Mouse (Mus musculus) liver, postnatal 0 days (tissue): ENCODE results near the gene Mbtps1. TPM values are rescaled to one million over a fixed set of nuclear protein-coding genes. Genes with fewer than 3 reads are reported as not detected.
A peak's percentile ranks its signal among the peaks of the same experiment; 100 is the strongest.

Source experiments
- ATAC-seq: fragments of 200-750 bp; cut with Nextera tagmentation; 2 replicates; pipeline ENCODE4 v1.8.0; 2017; ENCODE audit warnings: mild to moderate bottlenecking, moderate library complexity
- DNase-seq: peaks from one replicate; pipeline ENCODE4 v3.0.0-alpha.2; 2016
- H3K27ac ChIP-seq: fragments of 300-500 bp; sonication (generic); 2 replicates; pipeline ENCODE4 v1.5.1; 2014; ENCODE audit warnings: antibody characterized with exemption, moderate library complexity, mild to moderate bottlenecking, low read depth
- H3K27me3 ChIP-seq: fragments of 300-500 bp; sonication (generic); 2 replicates; pipeline ENCODE4 v1.6.1; 2014; ENCODE audit warnings: low read length, control low read depth, mixed read lengths; ENCODE audit not compliant: insufficient read depth
- H3K36me3 ChIP-seq: fragments of 300-500 bp; sonication (generic); replicated peaks from 2 replicates; pipeline ENCODE4 v1.6.1; 2014; ENCODE audit warnings: mild to moderate bottlenecking, control low read depth, low read length, moderate library complexity, mixed read lengths; ENCODE audit not compliant: insufficient read depth
- H3K4me1 ChIP-seq: fragments of 300-500 bp; sonication (generic); 2 replicates; pipeline ENCODE4 v1.6.1; 2014; ENCODE audit warnings: antibody characterized with exemption, mild to moderate bottlenecking, control low read depth; ENCODE audit not compliant: insufficient read depth
- H3K4me2 ChIP-seq: fragments of 300-500 bp; sonication (generic); 2 replicates; pipeline ENCODE4 v1.6.1; 2014; ENCODE audit warnings: low read depth, mild to moderate bottlenecking, low read length, moderate library complexity, mixed read lengths
- H3K4me3 ChIP-seq: fragments of 300-500 bp; sonication (generic); 2 replicates; pipeline ENCODE4 v1.5.1; 2014; ENCODE audit warnings: low read depth, low read length
- H3K9ac ChIP-seq: fragments of 300-500 bp; sonication (generic); replicated peaks from 2 replicates; pipeline ENCODE4 v1.6.1; 2014; ENCODE audit warnings: mild to moderate bottlenecking, moderate library complexity
- H3K9me3 ChIP-seq: fragments of 300-500 bp; sonication (generic); 2 replicates; pipeline ENCODE4 v1.6.1; 2016; ENCODE audit warnings: mild to moderate bottlenecking, control low read depth, low read length, mixed read lengths
- CTCF ChIP-seq: sonication (generic); IDR thresholded peaks from 2 replicates; pipeline ENCODE4 v1.5.1; 2016; ENCODE audit warnings: antibody characterized with exemption, low read depth
- EP300 ChIP-seq: IDR thresholded peaks from 2 replicates; pipeline ENCODE4 v1.6.1; 2016; ENCODE audit warnings: antibody characterized with exemption, low read depth, mild to moderate bottlenecking
- WGBS: fragments of 180-500 bp; shearing (Covaris S2); extraction: QIAGEN DNeasy Blood & Tissue Kit; methylation state at CpG from one replicate; pipeline ENCODE4 v1.1.7; 2014; ENCODE audit not compliant: insufficient replicate concordance; 5-methylcytosine and 5-hydroxymethylcytosine counted together
- polyA plus RNA-seq: library from polyadenylated mRNA; unstranded; fragments of >200 nt; fragmentation: Nextera tagmentation; extraction: Ambion mirVana; gene quantifications from 2 replicates; pipeline ENCODE4 v1.2.1, GENCODE M21; 2015

Gene Mbtps1
- polyA plus RNA-seq, 1 experiment from 2014 or later = 20.1 TPM

- 1% methylated on average over 16 of the region's 16 CpGs for WGBS
- peaks cover 15% of the 10 kb centered on the region for H3K4me1 ChIP-seq
Measured at GRCm38 (mm10) chr8:119575366-119575726, 16.8 kb upstream of the Mbtps1 start.

GRCm38 (mm10) chr8:119574437-119575365 lies 16.2 kb upstream of the Mbtps1 start, which contains the start of the genes Hsdl1 and Dnaaf1:
Hsdl1 (minus strand) TSS chr8:119575183.
Dnaaf1 (plus strand) TSS chr8:119575235.
- no peaks in the 10 kb centered on the region for H3K36me3 ChIP-seq
- peak within 1 kb of the TSS; percentile 82 for H3K9ac ChIP-seq
- under 1% methylated on average over 62 of the region's 97 CpGs for WGBS
- ATAC-seq (peak; percentile 94), DNase-seq (peak; percentile 98)
- peak within 1 kb of the TSS; percentile 80 for H3K27ac ChIP-seq
- H3K27me3 ChIP-seq = no peaks in the 10 kb centered on the region
- peak within 1 kb of the TSS; percentile 98 for H3K4me2 ChIP-seq
- no peaks in the 10 kb centered on the region for H3K9me3 ChIP-seq
- H3K4me1 ChIP-seq = peaks cover 15% of the 10 kb centered on the region
- peak within 1 kb of the TSS; percentile 84 for H3K4me3 ChIP-seq
- TF ChIP-seq CTCF (peak; percentile 37; the same call in 1 of the 2 replicates), EP300 (no peak)

More at GRCm38 (mm10) chr8:119575366-119575726, 16.8 kb upstream of the Mbtps1 start:
- no peaks in the 10 kb centered on the region for H3K36me3 ChIP-seq
- TF ChIP-seq EP300 (no peak), CTCF (no peak)
- H3K9me3 ChIP-seq = no peaks in the 10 kb centered on the region
- H3K27ac ChIP-seq = no peak overlapping the region
- H3K27me3 ChIP-seq = no peaks in the 10 kb centered on the region
- DNase-seq = no peak
- ATAC-seq = no peak
- H3K4me3 ChIP-seq = peak overlapping the region; percentile 84
- H3K9ac ChIP-seq = peak overlapping the region; percentile 82
- H3K4me2 ChIP-seq = peak overlapping the region; percentile 98

- 75% methylated on average over 4 of the region's 4 CpGs for WGBS
- Histone ChIP-seq H3K9me3 (no peaks in the 10 kb centered on the region), H3K36me3 (peaks cover 6% of the 10 kb centered on the region; the same call in 1 of the 2 replicates), H3K4me2 (no peak overlapping the region), H3K4me1 (peaks cover 15% of the 10 kb centered on the region), H3K9ac (no peak overlapping the region), H3K4me3 (no peak overlapping the region), H3K27me3 (no peaks in the 10 kb centered on the region), H3K27ac (no peak overlapping the region)
- ATAC-seq = no peak
- no peak for DNase-seq
- TF ChIP-seq CTCF (no peak), EP300 (no peak)
Measured at GRCm38 (mm10) chr8:119572411-119572810, 13.9 kb upstream of the Mbtps1 start.

GRCm38 (mm10) chr8:119571135-119571534 lies 12.6 kb upstream of the Mbtps1 start:
- DNase-seq (no peak), ATAC-seq (no peak)
- Histone ChIP-seq H3K4me3 (no peak overlapping the region), H3K4me1 (peaks cover 15% of the 10 kb centered on the region), H3K4me2 (no peak overlapping the region), H3K27me3 (no peaks in the 10 kb centered on the region), H3K27ac (no peak overlapping the region), H3K9me3 (no peaks in the 10 kb centered on the region), H3K36me3 (peaks cover 9% of the 10 kb centered on the region), H3K9ac (no peak overlapping the region)
- TF ChIP-seq EP300 (no peak), CTCF (no peak)
- WGBS = 50% methylated on average over 6 of the region's 6 CpGs

GRCm38 (mm10) chr8:119569881-119570280 lies 11.3 kb upstream of the Mbtps1 start:
- Histone ChIP-seq H3K9ac (no peak overlapping the region), H3K9me3 (no peaks in the 10 kb centered on the region), H3K27ac (no peak overlapping the region), H3K36me3 (peaks cover 20% of the 10 kb centered on the region), H3K27me3 (no peaks in the 10 kb centered on the region), H3K4me2 (no peak overlapping the region), H3K4me3 (no peak overlapping the region), H3K4me1 (peaks cover 7% of the 10 kb centered on the region; the same call in 1 of the 2 replicates)
- ATAC-seq = no peak
- DNase-seq = no peak
- 49% methylated on average over 4 of the region's 4 CpGs for WGBS
- TF ChIP-seq EP300 = no peak
- TF ChIP-seq CTCF = no peak

GRCm38 (mm10) chr8:119568951-119569350 lies 10.4 kb upstream of the Mbtps1 start:
- Histone ChIP-seq H3K4me1 (peaks cover under 1% of the 10 kb centered on the region; the same call in 1 of the 2 replicates), H3K4me2 (no peak overlapping the region), H3K27me3 (no peaks in the 10 kb centered on the region), H3K9ac (no peak overlapping the region), H3K4me3 (no peak overlapping the region), H3K9me3 (no peaks in the 10 kb centered on the region), H3K27ac (no peak overlapping the region), H3K36me3 (peaks cover 24% of the 10 kb centered on the region)
- WGBS = 77% methylated on average over 7 of the region's 7 CpGs
- ATAC-seq = no peak
- TF ChIP-seq EP300 = no peak
- no peak for TF ChIP-seq CTCF
- no peak for DNase-seq
